Mouse (Mus musculus): ENCODE measurements around the gene Abca9. TPM values are rescaled to one million over a fixed set of nuclear protein-coding genes. Genes with fewer than 3 reads are reported as not detected.

The Abca9 gene
- polyA plus RNA-seq, 1 experiment, result 0.02 TPM

- no peak overlapping the region for H3K4me3 ChIP-seq
- H3K36me3 ChIP-seq (ENCODE audit: control insufficient read depth, insufficient read depth), result no peaks in the 10 kb centered on the region
- no peaks in the 10 kb centered on the region for H3K27me3 ChIP-seq (ENCODE audit: control insufficient read depth, insufficient read depth, insufficient read length)
- TF ChIP-seq CEBPB (IDR thresholded peaks at IDR 0.05; ENCODE audit: insufficient read depth, poor library complexity, severe bottlenecking), result no peak
- H3ac ChIP-seq (ENCODE audit: control insufficient read depth, insufficient read length), result no peak overlapping the region
- H3K79me2 ChIP-seq (ENCODE audit: control insufficient read depth, insufficient read depth), result no peaks in the 10 kb centered on the region
- H3K4me2 ChIP-seq (ENCODE audit: low read depth), result no peak overlapping the region
Observed at GRCm38 (mm10) chr11:110101437-110101836, 66.6 kb downstream of the Abca9 start.

- TF ChIP-seq MYOG (IDR thresholded peaks at IDR 0.05; ENCODE audit: control insufficient read depth in 1 of 3, insufficient read depth in 1 of 3, insufficient read length in 2 of 3, low read depth in 2 of 3) (no peak), TCF3 (IDR thresholded peaks at IDR 0.05; ENCODE audit: insufficient read length, low read depth) (no peak), TCF12 (IDR thresholded peaks at IDR 0.05; ENCODE audit: insufficient read depth, poor library complexity, severe bottlenecking) (no peak), REST (IDR thresholded peaks at IDR 0.05; ENCODE audit: insufficient read depth, insufficient read length) (no peak), MYOD1 (IDR thresholded peaks at IDR 0.05; ENCODE audit: control insufficient read depth in 1 of 3, insufficient read length in 2 of 3, low read depth in 2 of 3) (no peak)
- Histone ChIP-seq H3ac (ENCODE audit: control insufficient read depth, insufficient read length) (no peak overlapping the region), H3K27me3 (ENCODE audit: control insufficient read depth, insufficient read depth, insufficient read length) (no peaks in the 10 kb centered on the region), H3K4me2 (ENCODE audit: low read depth) (no peak overlapping the region), H3K36me3 (ENCODE audit: control insufficient read depth, insufficient read depth) (no peaks in the 10 kb centered on the region), H3K4me3 (no peak overlapping the region), H3K79me2 (ENCODE audit: control insufficient read depth, insufficient read depth) (no peaks in the 10 kb centered on the region)
Observed at GRCm38 (mm10) chr11:110098901-110099300, 69.1 kb downstream of the Abca9 start.

- peak; percentile 95 for TF ChIP-seq CEBPB (IDR thresholded peaks at IDR 0.05; ENCODE audit: insufficient read depth, poor library complexity, severe bottlenecking)
- no peak for TF ChIP-seq TCF3 (IDR thresholded peaks at IDR 0.05; ENCODE audit: insufficient read length, low read depth)
Observed at GRCm38 (mm10) chr11:110097465-110097864, 70.5 kb downstream of the Abca9 start.

GRCm38 (mm10) chr11:110095858-110096257 is 72.1 kb downstream of the Abca9 start, which contains the start of gene Abca8a:
TSS of gene Abca8a (minus strand) at chr11:110095978.
- H3K79me2 ChIP-seq (ENCODE audit: control insufficient read depth, insufficient read depth), result no peaks in the 10 kb centered on the region
- peak within 1 kb of the TSS; percentile 34 for H3K4me2 ChIP-seq (ENCODE audit: low read depth)
- no peak for TF ChIP-seq MYOD1 (IDR thresholded peaks at IDR 0.05; ENCODE audit: control insufficient read depth in 1 of 3, insufficient read length in 2 of 3, low read depth in 2 of 3)
- no peak for TF ChIP-seq MAX (IDR thresholded peaks at IDR 0.05; ENCODE audit: low read depth)
- no peak for TF ChIP-seq MYOG (IDR thresholded peaks at IDR 0.05; ENCODE audit: control insufficient read depth in 1 of 3, insufficient read depth in 1 of 3, insufficient read length in 2 of 3, low read depth in 2 of 3)
- TF ChIP-seq POLR2A (IDR thresholded peaks at IDR 0.05; ENCODE audit: insufficient read length, low read depth), result no peak
- no peak for TF ChIP-seq REST (IDR thresholded peaks at IDR 0.05; ENCODE audit: insufficient read depth, insufficient read length)
- TF ChIP-seq SRF (IDR thresholded peaks at IDR 0.05; ENCODE audit: control insufficient read depth, insufficient read length, low read depth), result no peak
- no peak for TF ChIP-seq USF1 (IDR thresholded peaks at IDR 0.05; ENCODE audit: low read depth)
- no peak for TF ChIP-seq E2F4 (IDR thresholded peaks at IDR 0.05; ENCODE audit: insufficient read depth)
- TF ChIP-seq POLR2AphosphoS2 (IDR thresholded peaks at IDR 0.05; ENCODE audit: insufficient read length, low read depth), result no peak
- TF ChIP-seq TCF3 (IDR thresholded peaks at IDR 0.05; ENCODE audit: insufficient read length, low read depth), result no peak
- no peak for TF ChIP-seq CEBPB (IDR thresholded peaks at IDR 0.05; ENCODE audit: insufficient read depth, poor library complexity, severe bottlenecking)
- no peak for TF ChIP-seq TCF12 (IDR thresholded peaks at IDR 0.05; ENCODE audit: insufficient read depth, poor library complexity, severe bottlenecking)
- H3K27me3 ChIP-seq (ENCODE audit: control insufficient read depth, insufficient read depth, insufficient read length), result no peaks in the 10 kb centered on the region
- no peak within 1 kb of the TSS for H3K4me3 ChIP-seq
- H3ac ChIP-seq (ENCODE audit: control insufficient read depth, insufficient read length), result no peak within 1 kb of the TSS
- H3K36me3 ChIP-seq (ENCODE audit: control insufficient read depth, insufficient read depth), result no peaks in the 10 kb centered on the region

More at GRCm38 (mm10) chr11:110097465-110097864, 70.5 kb downstream of the Abca9 start:
- H3K27me3 ChIP-seq (ENCODE audit: control insufficient read depth, insufficient read depth, insufficient read length), result no peaks in the 10 kb centered on the region
- no peak overlapping the region for H3K4me2 ChIP-seq (ENCODE audit: low read depth)
- H3K36me3 ChIP-seq (ENCODE audit: control insufficient read depth, insufficient read depth), result no peaks in the 10 kb centered on the region
- no peak overlapping the region for H3ac ChIP-seq (ENCODE audit: control insufficient read depth, insufficient read length)
- no peak overlapping the region for H3K4me3 ChIP-seq
- H3K79me2 ChIP-seq (ENCODE audit: control insufficient read depth, insufficient read depth), result no peaks in the 10 kb centered on the region

GRCm38 (mm10) chr11:110094846-110095380 is 73.1 kb downstream of the Abca9 start:
- Histone ChIP-seq H3K4me3 (no peak overlapping the region), H3K36me3 (ENCODE audit: control insufficient read depth, insufficient read depth) (no peaks in the 10 kb centered on the region), H3K27me3 (ENCODE audit: control insufficient read depth, insufficient read depth, insufficient read length) (no peaks in the 10 kb centered on the region), H3ac (ENCODE audit: control insufficient read depth, insufficient read length) (no peak overlapping the region), H3K4me2 (ENCODE audit: low read depth) (peak overlapping the region; percentile 34), H3K79me2 (ENCODE audit: control insufficient read depth, insufficient read depth) (no peaks in the 10 kb centered on the region)
- TF ChIP-seq POLR2A (IDR thresholded peaks at IDR 0.05; ENCODE audit: insufficient read length, low read depth), result no peak
- no peak for TF ChIP-seq CEBPB (IDR thresholded peaks at IDR 0.05; ENCODE audit: insufficient read depth, poor library complexity, severe bottlenecking)
- TF ChIP-seq REST (IDR thresholded peaks at IDR 0.05; ENCODE audit: insufficient read depth, insufficient read length), result no peak
- TF ChIP-seq TCF3 (IDR thresholded peaks at IDR 0.05; ENCODE audit: insufficient read length, low read depth), result no peak
- TF ChIP-seq USF1 (IDR thresholded peaks at IDR 0.05; ENCODE audit: low read depth), result no peak
- no peak for TF ChIP-seq TCF12 (IDR thresholded peaks at IDR 0.05; ENCODE audit: insufficient read depth, poor library complexity, severe bottlenecking)
- TF ChIP-seq E2F4 (IDR thresholded peaks at IDR 0.05; ENCODE audit: insufficient read depth), result no peak
- no peak for TF ChIP-seq SRF (IDR thresholded peaks at IDR 0.05; ENCODE audit: control insufficient read depth, insufficient read length, low read depth)
- no peak for TF ChIP-seq MYOG (IDR thresholded peaks at IDR 0.05; ENCODE audit: control insufficient read depth in 1 of 3, insufficient read depth in 1 of 3, insufficient read length in 2 of 3, low read depth in 2 of 3)
- no peak for TF ChIP-seq MYOD1 (IDR thresholded peaks at IDR 0.05; ENCODE audit: control insufficient read depth in 1 of 3, insufficient read length in 2 of 3, low read depth in 2 of 3)

All from myocyte (in vitro differentiated cells).